Mouse (Mus musculus) small intestine, adult 2 months (tissue): Measurements from ENCODE around the gene Cd300e.
"Not testable (repeated sequence)": the region's sequence is repeated elsewhere in the genome, so short reads cannot be mapped to it uniquely, and the experiment has no call there.

ENCODE experiments used
- CTCF ChIP-seq: fragments of 200-500 bp; IDR thresholded peaks from 2 replicates; pipeline ENCODE4 v1.5.1; 2012; ENCODE audit warnings: low read depth, mild to moderate bottlenecking, control low read depth, inconsistent platforms, low read length, moderate library complexity, mixed read lengths; ENCODE audit not compliant: insufficient replicate concordance, insufficient read length; ENCODE audit errors: extremely low read depth
- POLR2A ChIP-seq: fragments of 200-500 bp; IDR thresholded peaks from 2 replicates; pipeline ENCODE4 v1.6.1; 2012; ENCODE audit warnings: low read depth, mild to moderate bottlenecking, control low read depth, inconsistent platforms, low read length, moderate library complexity

GRCm38 (mm10) chr11:115016093-115016492 lies 45.9 kb downstream of the Cd300e start, which contains the start of gene Cd300ld2:
- TF ChIP-seq POLR2A, CTCF: not testable (repeated sequence)
